In genomic region chr14:51482051-51482715, GRCm38 (mm10) we compare ENCODE assay signal across 19 mouse cellular contexts. TPM values are rescaled to one million over a fixed set of nuclear protein-coding genes. Genes with fewer than 3 reads are reported as not detected.
A peak's percentile ranks its signal among the peaks of the same experiment; 100 is the strongest.
DNase-seq lines count a peak whose midpoint lies in the region; ATAC-seq lines count a peak whose summit lies in the region.
"Had no signal": no experiment of that assay in that cellular context is flagged by ENCODE, and none has a peak within 500 bp of the region (broad histone marks: within the 10 kb centered on the region; RNA-seq: fewer than 3 reads in every experiment).

No protein-coding gene starts in this region.

- no peaks in the 10 kb centered on the region for H3K36me3 ChIP-seq in kidney, embryonic 14.5 days (ENCODE audit: control insufficient read depth, insufficient read depth, low read length)
- H3K36me3 ChIP-seq: limb, embryonic 13.5 days; midbrain, embryonic 12.5 days had no signal

- 38% methylated on average over 5 of the region's 5 CpGs for WGBS in kidney, embryonic 14.5 days

- H3K27me3 ChIP-seq in kidney, embryonic 14.5 days (ENCODE audit: control insufficient read depth, insufficient read depth, low read length) = no peaks in the 10 kb centered on the region
- H3K27me3 ChIP-seq: limb, embryonic 13.5 days; midbrain, embryonic 12.5 days had no signal

- no peaks in the 10 kb centered on the region for H3K4me1 ChIP-seq in kidney, embryonic 14.5 days (ENCODE audit: control insufficient read depth, insufficient read depth, low read length)
- H3K4me1 ChIP-seq: limb, embryonic 13.5 days; midbrain, embryonic 12.5 days had no signal

- H3K4me2 ChIP-seq in kidney, embryonic 14.5 days (replicated peaks; ENCODE audit: low read depth, low read length) = peak overlapping the region; percentile 19; the same call in 1 of the 2 replicates
- H3K4me2 ChIP-seq: limb, embryonic 13.5 days; midbrain, embryonic 12.5 days had no signal

- H3K27ac ChIP-seq in kidney, embryonic 14.5 days (ENCODE audit: low read depth, low read length) = no peak overlapping the region
- H3K27ac ChIP-seq: left cerebral cortex, adult 2 months; limb, embryonic 13.5 days; midbrain, embryonic 12.5 days had no signal

- no peak overlapping the region for H3K4me3 ChIP-seq in kidney, embryonic 14.5 days (ENCODE audit: low read length)
- H3K4me3 ChIP-seq: left cerebral cortex, adult 2 months; limb, embryonic 13.5 days; midbrain, embryonic 12.5 days had no signal

- no peaks in the 10 kb centered on the region for H3K9me3 ChIP-seq in kidney, embryonic 14.5 days (ENCODE audit: control insufficient read depth, low read length)
- H3K9me3 ChIP-seq: limb, embryonic 13.5 days; midbrain, embryonic 12.5 days had no signal

- peak; percentile 33 to 75 for DNase-seq in adrenal gland, adult (ENCODE audit: inconsistent age in 2 of 2, low spot score in 1 of 2)
- no peak for DNase-seq in adrenal gland, postnatal 4 days (ENCODE audit: low spot score in 2 of 2)
- DNase-seq in kidney, adult 18-20 months = no peak
- peak; percentile 55 for DNase-seq in A20 (ENCODE audit: low read depth, low spot score)
- DNase-seq in adrenal gland, postnatal 14 days = peak; percentile 16
- DNase-seq in left cerebral cortex, adult 9 months (ENCODE audit: low spot score in 2 of 2) = no peak
- DNase-seq: cerebellum, adult 9-10 months; gastrocnemius, postnatal 36 days; right cerebral cortex, postnatal 25 days had no signal

- no peak overlapping the region for H3K9ac ChIP-seq in kidney, embryonic 14.5 days (ENCODE audit: low read depth, low read length)
- H3K9ac ChIP-seq: limb, embryonic 13.5 days; midbrain, embryonic 12.5 days had no signal

- no peak for ATAC-seq in kidney, embryonic 14.5 days (ENCODE audit: low FRiP score, low TSS enrichment)
- ATAC-seq in megakaryocyte progenitor cell, adult 5-6 weeks (replicated peaks; ENCODE audit: poor library complexity) = no peak
- ATAC-seq: inflammation-experienced regulatory T-cells, adult 6 months; lung, postnatal 0 days had no signal

RNA-seq across cellular contexts. Expression of gene Vmn2r89, which starts 30.5 kb away (rescaled TPM):
- not detected for total RNA-seq in adrenal gland, postnatal 4 days (2021)
- polyA plus RNA-seq in kidney, embryonic 14.5 days (2014; fragmentation: Nextera tagmentation; extraction: Ambion mirVana) = not detected in 2 replicates
- total RNA-seq in adrenal gland, postnatal 14 days (2021) = not detected in 2 replicates
- total RNA-seq in megakaryocyte progenitor cell, adult 5-6 weeks (2015) = not detected in 2 replicates
- total RNA-seq in megakaryocyte progenitor cell, adult 5-6 weeks (2017) = not detected in 2 replicates
- total RNA-seq: ES-E14; gastrocnemius, postnatal 36 days; hematopoietic stem cell, adult 5-6 weeks; layer of hippocampus, adult 18-20 months; left cerebral cortex, adult 2 months had no signal
- polyA plus RNA-seq: limb, embryonic 13.5 days; lung, postnatal 0 days; midbrain, embryonic 12.5 days had no signal

Comparison
In these comparisons a context has a peak if more than half of its experiments do, and no peak if none do; other contexts are left out.
1. DNase-seq: peak in adrenal gland, adult (2 of 2), A20 (single experiment) and adrenal gland, postnatal 14 days (single experiment); none in adrenal gland, postnatal 4 days (0 of 2), kidney, adult 18-20 months (single experiment) and left cerebral cortex, adult 9 months (0 of 2).